Mouse (Mus musculus): ENCODE measurements around the gene Ssty1.
"Not testable (repeated sequence)": the region's sequence is repeated elsewhere in the genome, so short reads cannot be mapped to it uniquely, and the experiment has no call there.

The Ssty1 gene

DNA sequence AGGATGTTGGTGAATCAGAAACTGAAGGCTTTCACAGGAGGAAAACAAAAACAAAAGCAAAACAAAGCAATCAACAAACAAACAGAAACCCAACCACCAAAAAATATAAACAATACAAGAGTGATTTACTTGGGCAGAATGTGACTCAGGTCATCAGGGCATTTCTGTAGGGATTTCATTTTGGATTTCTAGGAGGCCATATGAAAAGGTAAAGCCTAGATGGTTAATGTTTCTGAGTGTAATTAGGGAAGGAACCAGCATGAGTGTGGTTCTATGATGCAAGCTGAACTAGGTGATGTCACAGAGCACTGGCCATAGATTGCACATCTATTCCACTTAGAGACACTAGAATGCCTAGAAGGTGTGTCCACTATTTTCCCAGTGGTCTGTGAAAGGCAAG, at the start of gene Ssty1:
Ssty1 (plus strand) TSS at position 301 of the 400 bp plus-strand sequence.
- not testable (repeated sequence) for DNase-seq (ENCODE audit: extremely low read depth, low read depth)

DNA sequence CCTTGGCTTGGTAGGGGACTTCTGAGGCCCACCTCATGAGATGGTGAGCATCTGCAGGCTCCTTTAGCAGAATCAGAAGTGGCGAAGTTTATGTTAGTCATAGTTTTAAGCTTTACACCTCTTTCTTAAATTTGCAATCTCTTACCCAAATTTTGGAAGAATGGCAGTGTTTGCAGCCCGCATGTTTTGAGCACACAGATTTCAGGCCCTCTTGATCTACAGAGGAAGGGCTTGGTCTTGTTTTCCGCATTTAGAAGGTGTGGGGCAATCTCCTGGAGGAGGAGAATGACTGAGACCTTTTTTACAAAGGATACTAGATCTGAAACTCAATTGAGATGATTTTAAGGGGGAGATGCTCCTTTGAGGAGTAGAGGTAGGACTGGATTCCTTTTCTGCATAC, 27.2 kb upstream of the Ssty1 start, which contains the start of gene Gm21764:
Gm21764 (minus strand) TSS at position 101 of the 400 bp plus-strand sequence.
- DNase-seq (ENCODE audit: extremely low read depth, low read depth) = not testable (repeated sequence)
